Mouse (Mus musculus): ENCODE measurements at regions not wholly inside any gene's neighbourhood (a gene's known extent, or its start where the extent isn't known, plus 50 kb on each side); places are given as distances from the start of the nearest gene placed in this dataset.

DNA sequence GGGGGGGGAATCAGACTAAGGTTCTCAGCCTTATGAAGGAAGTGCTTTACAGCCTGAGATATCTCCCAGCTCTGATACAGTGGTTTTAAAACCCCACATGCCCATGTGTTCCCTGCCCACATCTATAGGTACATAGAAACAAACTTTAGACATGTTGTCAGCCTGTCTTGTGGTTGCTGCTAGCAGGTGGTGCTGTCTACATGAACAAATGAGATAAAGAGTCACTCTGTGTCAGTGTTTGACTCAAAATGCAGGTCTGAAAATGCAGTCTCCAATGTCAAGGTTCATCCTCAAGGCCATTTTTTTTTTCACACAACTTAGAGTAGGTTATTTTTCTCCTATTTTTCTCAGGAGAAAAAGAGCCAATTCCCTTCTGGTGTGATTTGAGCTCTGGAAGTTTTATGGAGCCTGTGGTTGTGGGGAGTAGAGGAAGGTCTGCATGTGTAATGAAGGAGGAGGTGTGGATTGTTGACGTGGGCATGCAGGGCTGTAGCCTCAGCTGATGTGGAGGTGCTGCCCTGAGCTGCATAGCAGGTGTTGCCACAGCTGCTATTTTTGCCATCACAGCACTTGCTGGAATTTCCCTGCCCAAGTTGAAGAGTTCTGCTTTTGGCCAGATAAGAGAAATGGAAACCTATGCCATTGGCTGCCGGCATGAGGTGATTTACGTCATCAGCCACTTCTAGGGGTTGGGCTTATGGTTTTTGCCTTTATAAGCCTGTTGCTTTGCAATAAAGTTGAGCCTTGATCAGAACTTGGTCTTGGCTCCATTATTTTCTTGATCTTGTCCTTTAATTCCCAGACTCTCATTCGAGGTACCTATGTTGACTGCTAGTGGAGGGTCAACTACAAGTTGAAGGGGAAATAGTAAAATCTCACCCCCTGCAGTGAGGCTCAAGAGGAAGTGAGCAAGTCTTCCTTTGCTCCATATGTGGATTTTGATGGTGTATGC is 486.5 kb upstream of the Adamts16 start:
- H3K4me2 ChIP-seq = no peak overlapping the region
- no peaks in the 10 kb centered on the region for H3K27me3 ChIP-seq
- H3K36me3 ChIP-seq = no peaks in the 10 kb centered on the region
- WGBS = 52% methylated on average over 4 of the region's 4 CpGs
- no peak overlapping the region for H3K9ac ChIP-seq
- H3K4me3 ChIP-seq = no peak overlapping the region
- no peaks in the 10 kb centered on the region for H3K9me3 ChIP-seq
- ATAC-seq (ENCODE audit: insufficient number of reproducible peaks, low FRiP score, low TSS enrichment, low read depth) = no peak
- no peaks in the 10 kb centered on the region; the same call in 1 of the 2 replicates for H3K4me1 ChIP-seq
- no peak overlapping the region for H3K27ac ChIP-seq

- Histone ChIP-seq H3K4me1 (no peaks in the 10 kb centered on the region), H3K27me3 (no peaks in the 10 kb centered on the region), H3K27ac (no peak overlapping the region), H3K9ac (no peak overlapping the region), H3K9me3 (no peaks in the 10 kb centered on the region), H3K4me2 (no peak overlapping the region), H3K4me3 (no peak overlapping the region), H3K36me3 (no peaks in the 10 kb centered on the region)
- WGBS = 75% methylated on average over 3 of the region's 3 CpGs
- no peak for ATAC-seq (ENCODE audit: insufficient number of reproducible peaks, low FRiP score, low TSS enrichment, low read depth)
Observed at GRCm38 (mm10) chr13:71320489-71320888, 478.9 kb upstream of the Adamts16 start.

DNA sequence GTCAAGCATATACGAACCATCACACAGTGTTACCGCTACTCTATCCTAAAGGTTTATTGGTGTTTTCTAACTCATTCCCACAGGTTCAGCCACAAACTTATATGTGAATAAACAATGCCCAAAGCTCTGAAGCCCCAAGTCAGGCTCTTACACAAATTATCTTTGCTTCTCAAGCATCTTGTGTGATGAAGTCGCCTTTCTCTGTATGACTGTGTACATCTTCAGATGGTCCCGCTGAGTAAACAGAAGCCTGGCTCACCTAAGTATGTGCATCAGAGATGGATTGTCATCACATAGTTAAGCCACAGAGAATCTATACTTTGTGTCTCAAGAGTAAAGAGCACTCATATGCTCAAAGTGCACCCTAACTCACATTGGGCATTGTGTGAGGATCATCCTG is 462.3 kb upstream of the Adamts16 start:
- Histone ChIP-seq H3K9me3 (no peaks in the 10 kb centered on the region), H3K27ac (no peak overlapping the region), H3K9ac (no peak overlapping the region), H3K27me3 (no peaks in the 10 kb centered on the region), H3K4me1 (no peaks in the 10 kb centered on the region), H3K4me2 (no peak overlapping the region), H3K36me3 (no peaks in the 10 kb centered on the region), H3K4me3 (no peak overlapping the region)
- WGBS = 93% methylated on average over 4 of the region's 4 CpGs
- no peak for ATAC-seq (ENCODE audit: insufficient number of reproducible peaks, low FRiP score, low TSS enrichment, low read depth)

- H3K27ac ChIP-seq = no peak overlapping the region
- no peak overlapping the region for H3K4me2 ChIP-seq
- 84% methylated on average over 2 of the region's 2 CpGs for WGBS
- no peaks in the 10 kb centered on the region for H3K4me1 ChIP-seq
- H3K36me3 ChIP-seq = no peaks in the 10 kb centered on the region
- no peak overlapping the region for H3K4me3 ChIP-seq
- no peak for ATAC-seq (ENCODE audit: insufficient number of reproducible peaks, low FRiP score, low TSS enrichment, low read depth)
- H3K9me3 ChIP-seq = no peaks in the 10 kb centered on the region
- H3K9ac ChIP-seq = no peak overlapping the region
- no peaks in the 10 kb centered on the region for H3K27me3 ChIP-seq
Observed at GRCm38 (mm10) chr13:71275991-71276390, 434.4 kb upstream of the Adamts16 start.

GRCm38 (mm10) chr13:71274139-71274538 is 432.5 kb upstream of the Adamts16 start:
- no peak overlapping the region for H3K9ac ChIP-seq
- WGBS = 60% methylated on average over 3 of the region's 3 CpGs
- no peaks in the 10 kb centered on the region for H3K9me3 ChIP-seq
- no peak overlapping the region for H3K4me2 ChIP-seq
- no peaks in the 10 kb centered on the region for H3K4me1 ChIP-seq
- no peak overlapping the region for H3K4me3 ChIP-seq
- no peaks in the 10 kb centered on the region for H3K27me3 ChIP-seq
- no peak overlapping the region for H3K27ac ChIP-seq
- no peaks in the 10 kb centered on the region for H3K36me3 ChIP-seq
- ATAC-seq (ENCODE audit: insufficient number of reproducible peaks, low FRiP score, low TSS enrichment, low read depth) = no peak

GRCm38 (mm10) chr13:71273485-71273884 is 431.9 kb upstream of the Adamts16 start:
- Histone ChIP-seq H3K36me3 (no peaks in the 10 kb centered on the region), H3K9ac (no peak overlapping the region), H3K9me3 (no peaks in the 10 kb centered on the region), H3K4me2 (no peak overlapping the region), H3K27ac (no peak overlapping the region), H3K4me3 (no peak overlapping the region), H3K4me1 (no peaks in the 10 kb centered on the region), H3K27me3 (no peaks in the 10 kb centered on the region)
- no peak for ATAC-seq (ENCODE audit: insufficient number of reproducible peaks, low FRiP score, low TSS enrichment, low read depth)
- WGBS = 85% methylated on average over 5 of the region's 5 CpGs

DNA sequence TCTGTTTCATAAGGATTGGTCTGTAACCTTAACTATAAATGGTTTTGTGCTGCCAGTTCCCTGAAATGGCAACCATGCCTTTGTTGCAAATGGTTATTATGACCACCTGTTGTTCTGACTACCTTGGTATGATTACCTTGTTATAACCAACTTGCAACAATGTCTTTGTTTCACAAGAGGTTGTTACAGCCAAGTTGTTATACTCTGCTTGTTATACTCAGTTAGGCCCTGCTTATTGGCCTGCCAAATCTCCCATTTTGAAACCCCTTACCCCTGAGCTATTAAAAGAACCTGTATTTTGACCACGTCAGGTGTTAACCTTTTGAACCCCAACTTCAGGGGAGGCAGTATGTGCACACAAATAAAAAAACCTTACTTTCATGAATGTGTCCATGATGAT is 431.5 kb upstream of the Adamts16 start:
- H3K9me3 ChIP-seq = no peaks in the 10 kb centered on the region
- H3K4me2 ChIP-seq = no peak overlapping the region
- 48% methylated on average over 1 of the region's 1 CpGs for WGBS
- H3K4me3 ChIP-seq = no peak overlapping the region
- H3K9ac ChIP-seq = no peak overlapping the region
- no peaks in the 10 kb centered on the region for H3K36me3 ChIP-seq
- H3K27ac ChIP-seq = no peak overlapping the region
- H3K4me1 ChIP-seq = no peaks in the 10 kb centered on the region
- ATAC-seq (ENCODE audit: insufficient number of reproducible peaks, low FRiP score, low TSS enrichment, low read depth) = no peak
- H3K27me3 ChIP-seq = no peaks in the 10 kb centered on the region

GRCm38 (mm10) chr13:71272431-71272830 is 430.8 kb upstream of the Adamts16 start:
- no peak overlapping the region for H3K9ac ChIP-seq
- ATAC-seq (ENCODE audit: insufficient number of reproducible peaks, low FRiP score, low TSS enrichment, low read depth) = no peak
- no peaks in the 10 kb centered on the region for H3K36me3 ChIP-seq
- no peaks in the 10 kb centered on the region for H3K4me1 ChIP-seq
- WGBS = 60% methylated on average over 5 of the region's 5 CpGs
- H3K27me3 ChIP-seq = no peaks in the 10 kb centered on the region
- H3K4me2 ChIP-seq = no peak overlapping the region
- H3K27ac ChIP-seq = no peak overlapping the region
- H3K9me3 ChIP-seq = no peaks in the 10 kb centered on the region
- no peak overlapping the region for H3K4me3 ChIP-seq

DNA sequence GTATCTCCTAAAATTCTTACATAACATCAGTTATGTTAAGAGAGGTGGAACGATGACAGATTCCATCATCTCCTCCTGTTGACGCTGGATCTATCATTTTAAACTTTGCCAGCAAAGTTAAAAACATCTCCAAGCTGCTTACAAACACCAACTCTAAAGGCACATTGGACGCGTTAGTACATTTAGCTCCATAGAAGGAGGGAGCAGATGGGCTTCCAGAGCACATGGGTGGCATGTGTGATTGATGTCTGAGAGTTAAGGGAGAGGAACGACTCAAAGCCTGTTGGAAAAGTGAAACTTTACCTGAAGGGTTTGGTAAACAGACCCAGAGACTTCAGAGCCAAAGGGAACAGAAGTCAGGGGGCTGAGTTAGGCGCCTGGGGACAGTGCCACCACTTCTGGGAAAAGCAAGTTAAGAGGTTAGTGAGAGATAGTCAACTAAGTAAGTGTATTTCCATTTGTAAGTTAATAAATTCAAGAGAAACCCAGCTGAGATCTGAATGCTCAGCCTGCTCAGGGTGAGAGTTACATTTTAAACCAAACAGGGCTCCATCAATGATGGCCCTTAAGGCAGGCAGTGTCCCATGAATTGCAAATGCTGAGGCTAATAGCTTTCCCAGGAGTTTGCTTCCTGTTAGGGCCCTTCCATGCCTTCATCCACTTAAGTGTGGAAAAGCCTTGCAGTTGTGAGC is 430.3 kb upstream of the Adamts16 start:
- no peaks in the 10 kb centered on the region for H3K9me3 ChIP-seq
- no peak for ATAC-seq (ENCODE audit: insufficient number of reproducible peaks, low FRiP score, low TSS enrichment, low read depth)
- no peaks in the 10 kb centered on the region for H3K27me3 ChIP-seq
- H3K4me2 ChIP-seq = no peak overlapping the region
- no peak overlapping the region for H3K9ac ChIP-seq
- no peak overlapping the region for H3K4me3 ChIP-seq
- no peaks in the 10 kb centered on the region for H3K36me3 ChIP-seq
- no peak overlapping the region for H3K27ac ChIP-seq
- 47% methylated on average over 6 of the region's 6 CpGs for WGBS
- no peaks in the 10 kb centered on the region for H3K4me1 ChIP-seq

- Histone ChIP-seq H3K4me2 (no peak overlapping the region), H3K4me3 (no peak overlapping the region), H3K4me1 (no peaks in the 10 kb centered on the region), H3K27ac (no peak overlapping the region), H3K36me3 (no peaks in the 10 kb centered on the region), H3K27me3 (no peaks in the 10 kb centered on the region), H3K9me3 (no peaks in the 10 kb centered on the region), H3K9ac (no peak overlapping the region)
- ATAC-seq (ENCODE audit: insufficient number of reproducible peaks, low FRiP score, low TSS enrichment, low read depth) = no peak
- WGBS = 44% methylated on average over 8 of the region's 8 CpGs
Observed at GRCm38 (mm10) chr13:71270370-71270769, 428.8 kb upstream of the Adamts16 start.

DNA sequence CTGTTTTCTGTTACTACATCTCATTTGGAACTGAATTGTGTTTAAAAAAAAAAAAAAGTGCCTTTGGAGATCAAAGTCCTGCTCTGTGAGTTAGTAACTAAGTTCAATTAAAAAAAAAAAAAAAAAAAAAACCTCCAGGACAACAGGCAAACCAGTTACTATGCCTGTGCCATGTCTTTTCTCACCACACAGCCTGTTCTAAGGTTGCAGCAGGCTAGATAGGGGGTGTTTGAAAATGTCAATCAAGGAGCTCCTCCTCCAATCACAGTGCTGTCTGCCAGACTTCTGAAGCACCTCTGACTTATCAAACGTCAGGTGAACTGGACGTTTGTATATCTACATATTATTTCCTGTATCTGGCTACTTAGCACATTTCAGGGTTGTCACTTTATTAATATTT is 427.9 kb upstream of the Adamts16 start:
- Histone ChIP-seq H3K27ac (no peak overlapping the region), H3K9me3 (no peaks in the 10 kb centered on the region), H3K4me3 (no peak overlapping the region), H3K27me3 (no peaks in the 10 kb centered on the region), H3K4me1 (no peaks in the 10 kb centered on the region), H3K36me3 (no peaks in the 10 kb centered on the region), H3K4me2 (no peak overlapping the region), H3K9ac (no peak overlapping the region)
- no peak for ATAC-seq (ENCODE audit: insufficient number of reproducible peaks, low FRiP score, low TSS enrichment, low read depth)
- 59% methylated on average over 2 of the region's 2 CpGs for WGBS

DNA sequence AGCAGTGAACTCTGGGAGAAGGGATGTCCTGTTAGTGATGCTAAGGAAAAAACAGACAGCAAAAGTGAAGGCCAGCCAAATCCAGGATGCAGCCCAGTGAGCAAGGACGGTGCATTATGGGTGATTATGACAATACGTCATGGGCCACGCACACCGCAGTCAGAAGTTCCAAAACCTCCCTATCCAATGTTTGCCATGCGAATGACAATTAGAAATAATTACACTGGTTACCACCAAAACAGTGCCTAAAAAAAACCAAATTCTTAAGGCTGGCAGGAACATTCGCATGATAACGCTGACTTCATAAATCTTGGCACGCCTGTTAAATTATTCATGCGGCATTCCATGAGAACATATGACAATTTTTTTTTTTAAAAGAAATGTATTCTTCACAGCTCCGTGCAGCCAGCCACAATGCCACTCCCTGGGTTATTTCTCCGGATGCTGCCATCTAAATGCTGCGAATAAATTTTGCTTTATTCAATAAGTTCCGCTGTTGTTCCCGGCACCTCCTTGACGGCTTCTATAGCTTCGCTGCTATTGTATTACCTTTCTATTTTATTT is 421.8 kb upstream of the Adamts16 start:
- Histone ChIP-seq H3K9me3 (no peaks in the 10 kb centered on the region), H3K4me1 (no peaks in the 10 kb centered on the region), H3K9ac (no peak overlapping the region), H3K4me2 (no peak overlapping the region), H3K36me3 (no peaks in the 10 kb centered on the region), H3K27me3 (no peaks in the 10 kb centered on the region), H3K27ac (no peak overlapping the region), H3K4me3 (no peak overlapping the region)
- no peak for ATAC-seq (ENCODE audit: insufficient number of reproducible peaks, low FRiP score, low TSS enrichment, low read depth)
- 87% methylated on average over 16 of the region's 16 CpGs for WGBS

Measured in limb, embryonic 15.5 days (tissue).